Mouse (Mus musculus) midbrain, embryonic 16.5 days (tissue): ENCODE measurements around the gene Mkrn3. TPM values are rescaled to one million over a fixed set of nuclear protein-coding genes. Genes with fewer than 3 reads are reported as not detected.

Experiments used
- ATAC-seq: fragments of 200-750 bp; cut with Nextera tagmentation; 2 replicates; pipeline ENCODE4 v1.8.0; 2017; ENCODE audit warnings: moderate TSS enrichment
- H3K27ac ChIP-seq: fragments of 300-500 bp; sonication (generic); 2 replicates; pipeline ENCODE4 v1.5.1; 2014; ENCODE audit warnings: mild to moderate bottlenecking, low read length, mixed read lengths
- H3K27me3 ChIP-seq: fragments of 300-500 bp; sonication (generic); 2 replicates; pipeline ENCODE4 v1.6.1; 2014; ENCODE audit warnings: low read depth, low read length, mixed read lengths; ENCODE audit not compliant: control insufficient read depth, insufficient read depth
- H3K36me3 ChIP-seq: fragments of 300-500 bp; sonication (generic); 2 replicates; pipeline ENCODE4 v1.6.1; 2014; ENCODE audit warnings: mild to moderate bottlenecking, low read length, moderate library complexity, mixed read lengths; ENCODE audit not compliant: control insufficient read depth, insufficient read depth
- H3K4me1 ChIP-seq: fragments of 300-500 bp; sonication (generic); 2 replicates; pipeline ENCODE4 v1.6.1; 2014; ENCODE audit warnings: mild to moderate bottlenecking, low read length, mixed read lengths; ENCODE audit not compliant: control insufficient read depth, insufficient read depth
- H3K4me2 ChIP-seq: fragments of 300-500 bp; sonication (generic); 2 replicates; pipeline ENCODE4 v1.6.1; 2014; ENCODE audit warnings: mild to moderate bottlenecking, low read length, mixed read lengths
- H3K4me3 ChIP-seq: fragments of 300-500 bp; sonication (generic); 2 replicates; pipeline ENCODE4 v1.5.1; 2014; ENCODE audit warnings: low read depth, mild to moderate bottlenecking, low read length, moderate library complexity, mixed read lengths
- H3K9ac ChIP-seq: fragments of 300-500 bp; sonication (generic); 2 replicates; pipeline ENCODE4 v1.6.1; 2014; ENCODE audit warnings: low read depth, low read length, mixed read lengths
- H3K9me3 ChIP-seq: fragments of 300-500 bp; sonication (generic); replicated peaks from 2 replicates; pipeline ENCODE4 v1.6.1; 2014; ENCODE audit warnings: mild to moderate bottlenecking, low read length, mixed read lengths; ENCODE audit not compliant: control insufficient read depth, poor library complexity, severe bottlenecking
- WGBS: fragments of 180-500 bp; shearing (Covaris S2); extraction: QIAGEN DNeasy Blood & Tissue Kit; methylation state at CpG from one replicate; pipeline ENCODE4 v1.1.7; 2014; 5-methylcytosine and 5-hydroxymethylcytosine counted together
- polyA plus RNA-seq: library from polyadenylated mRNA; unstranded; fragments of >200 nt; fragmentation: Nextera tagmentation; extraction: Ambion mirVana; gene quantifications from 2 replicates; pipeline ENCODE4 v1.2.1, GENCODE M21; 2015

Mkrn3 gene
- 28.6 and 30.0 TPM in 2 replicates for polyA plus RNA-seq

GRCm38 (mm10) chr7:62419493-62420360 is at the start of gene Mkrn3:
Gene Mkrn3, minus strand, starts transcription at chr7:62420139.
- WGBS: 28% methylated on average over 49 of the region's 49 CpGs
- no peaks in the 10 kb centered on the region; the same call in 1 of the 2 replicates for H3K9me3 ChIP-seq
- H3K4me1 ChIP-seq: peaks cover 4% of the 10 kb centered on the region
- H3K27me3 ChIP-seq: no peaks in the 10 kb centered on the region
- H3K27ac ChIP-seq: peak within 1 kb of the TSS; percentile 88
- ATAC-seq: peak; percentile 92
- peak within 1 kb of the TSS; percentile 69 for H3K4me2 ChIP-seq
- H3K9ac ChIP-seq: peak within 1 kb of the TSS; percentile 69
- H3K36me3 ChIP-seq: no peaks in the 10 kb centered on the region
- H3K4me3 ChIP-seq: peak within 1 kb of the TSS; percentile 56

GRCm38 (mm10) chr7:62463878-62464755 is 44.2 kb upstream of the Mkrn3 start, which contains the start of gene Peg12:
Gene Peg12, minus strand, starts transcription at chr7:62464510.
- peak within 1 kb of the TSS; percentile 54 for H3K4me3 ChIP-seq
- H3K36me3 ChIP-seq: no peaks in the 10 kb centered on the region
- peak within 1 kb of the TSS; percentile 63 for H3K9ac ChIP-seq
- H3K27me3 ChIP-seq: no peaks in the 10 kb centered on the region
- H3K4me1 ChIP-seq: 0 out of 2 replicates have a peak, but pooled peaks cover 4% of the 10 kb centered on the region
- 26% methylated on average over 68 of the region's 82 CpGs for WGBS
- ATAC-seq: peak; percentile 85
- peaks cover 5% of the 10 kb centered on the region for H3K9me3 ChIP-seq
- H3K27ac ChIP-seq: peak within 1 kb of the TSS; percentile 61
- peak within 1 kb of the TSS; percentile 80 for H3K4me2 ChIP-seq

GRCm38 (mm10) chr7:62463007-62463877 is 43.3 kb upstream of the Mkrn3 start:
- H3K4me1 ChIP-seq: 0 out of 2 replicates have a peak, but pooled peaks cover 4% of the 10 kb centered on the region
- ATAC-seq: peak; percentile 50
- H3K36me3 ChIP-seq: no peaks in the 10 kb centered on the region
- WGBS: 29% methylated on average over 55 of the region's 55 CpGs
- H3K4me3 ChIP-seq: peak overlapping the region; percentile 54
- H3K9ac ChIP-seq: peak overlapping the region; percentile 63
- H3K27me3 ChIP-seq: no peaks in the 10 kb centered on the region
- peak overlapping the region; percentile 61 for H3K27ac ChIP-seq
- peak overlapping the region; percentile 80 for H3K4me2 ChIP-seq
- peaks cover 5% of the 10 kb centered on the region for H3K9me3 ChIP-seq

- H3K4me3 ChIP-seq: peak overlapping the region; percentile 54
- H3K9me3 ChIP-seq: peaks cover 5% of the 10 kb centered on the region
- H3K4me2 ChIP-seq: peak overlapping the region; percentile 80
- H3K27ac ChIP-seq: peak overlapping the region; percentile 57
- H3K4me1 ChIP-seq: 0 out of 2 replicates have a peak, but pooled peaks cover 4% of the 10 kb centered on the region
- H3K9ac ChIP-seq: peak overlapping the region; percentile 38; the same call in 1 of the 2 replicates
- H3K36me3 ChIP-seq: no peaks in the 10 kb centered on the region
- 29% methylated on average over 13 of the region's 13 CpGs for WGBS
- H3K27me3 ChIP-seq: no peaks in the 10 kb centered on the region
- ATAC-seq: peak; percentile 69
Measured at GRCm38 (mm10) chr7:62462229-62463006, 42.5 kb upstream of the Mkrn3 start.

GRCm38 (mm10) chr7:62452353-62452752 is 32.4 kb upstream of the Mkrn3 start:
- Histone ChIP-seq H3K9ac (no peak overlapping the region), H3K27me3 (no peaks in the 10 kb centered on the region), H3K9me3 (no peaks in the 10 kb centered on the region), H3K4me1 (no peaks in the 10 kb centered on the region), H3K4me3 (no peak overlapping the region), H3K27ac (no peak overlapping the region), H3K36me3 (no peaks in the 10 kb centered on the region), H3K4me2 (no peak overlapping the region)
- 31% methylated on average over 2 of the region's 2 CpGs for WGBS
- no peak for ATAC-seq

GRCm38 (mm10) chr7:62445431-62446165 is 25.7 kb upstream of the Mkrn3 start:
- Histone ChIP-seq H3K4me3 (no peak overlapping the region), H3K4me1 (no peaks in the 10 kb centered on the region), H3K9me3 (peaks cover 4% of the 10 kb centered on the region; the same call in 1 of the 2 replicates), H3K27ac (no peak overlapping the region), H3K4me2 (no peak overlapping the region), H3K9ac (no peak overlapping the region), H3K36me3 (no peaks in the 10 kb centered on the region), H3K27me3 (no peaks in the 10 kb centered on the region)
- no peak for ATAC-seq

GRCm38 (mm10) chr7:62436394-62436793 is 16.5 kb upstream of the Mkrn3 start:
- Histone ChIP-seq H3K4me1 (no peaks in the 10 kb centered on the region), H3K27ac (no peak overlapping the region), H3K4me3 (no peak overlapping the region), H3K27me3 (no peaks in the 10 kb centered on the region), H3K36me3 (no peaks in the 10 kb centered on the region), H3K9ac (no peak overlapping the region), H3K4me2 (no peak overlapping the region), H3K9me3 (0 out of 2 replicates have a peak, but pooled peaks cover 3% of the 10 kb centered on the region)
- no peak for ATAC-seq
- 48% methylated on average over 2 of the region's 2 CpGs for WGBS
